Mouse (Mus musculus) fat pad, adult 2 months (tissue): ENCODE results near the gene Ppp1r15b.
A peak's percentile ranks its signal among the peaks of the same experiment; 100 is the strongest.

Source experiments
- DNase-seq: peaks from one replicate; pipeline ENCODE4 v3.0.0-alpha.2; 2011; ENCODE audit warnings: low read depth, low spot score; ENCODE audit errors: extremely low read depth

Gene Ppp1r15b

GRCm38 (mm10) chr1:133119931-133120712 is 10.8 kb upstream of the Ppp1r15b start:
- peak; percentile 95 for DNase-seq

GRCm38 (mm10) chr1:133121246-133121645 is 9.7 kb upstream of the Ppp1r15b start:
- no peak for DNase-seq

GRCm38 (mm10) chr1:133124137-133124536 is 6.8 kb upstream of the Ppp1r15b start:
- DNase-seq, result no peak

GRCm38 (mm10) chr1:133125640-133126364 is 5.1 kb upstream of the Ppp1r15b start:
- no peak for DNase-seq

- no peak for DNase-seq
Measured at GRCm38 (mm10) chr1:133126365-133126740, 4.6 kb upstream of the Ppp1r15b start.

GRCm38 (mm10) chr1:133127328-133127727 is 3.6 kb upstream of the Ppp1r15b start:
- no peak for DNase-seq

GRCm38 (mm10) chr1:133129471-133130221 is 1.3 kb upstream of the Ppp1r15b start:
- peak; percentile 61 for DNase-seq

- no peak for DNase-seq
Measured at GRCm38 (mm10) chr1:133131561-133131905, 590 bp downstream of the Ppp1r15b start.

GRCm38 (mm10) chr1:133131936-133132335 is 993 bp downstream of the Ppp1r15b start:
- no peak for DNase-seq

GRCm38 (mm10) chr1:133132388-133133326 is 1.7 kb downstream of the Ppp1r15b start:
- DNase-seq, result no peak

- DNase-seq, result no peak
Measured at GRCm38 (mm10) chr1:133133425-133133824, 2.5 kb downstream of the Ppp1r15b start.

- DNase-seq, result no peak
Measured at GRCm38 (mm10) chr1:133134071-133134470, 3.1 kb downstream of the Ppp1r15b start.

- DNase-seq, result no peak
Measured at GRCm38 (mm10) chr1:133134881-133135280, 3.9 kb downstream of the Ppp1r15b start.

- no peak for DNase-seq
Measured at GRCm38 (mm10) chr1:133135808-133136207, 4.9 kb downstream of the Ppp1r15b start.

- DNase-seq, result no peak
Measured at GRCm38 (mm10) chr1:133138401-133138800, 7.5 kb downstream of the Ppp1r15b start.

GRCm38 (mm10) chr1:133146014-133147009 is 15.4 kb downstream of the Ppp1r15b start:
- DNase-seq, result no peak

- no peak for DNase-seq
Measured at GRCm38 (mm10) chr1:133147324-133147723, 16.4 kb downstream of the Ppp1r15b start.

GRCm38 (mm10) chr1:133148122-133148521 is 17.2 kb downstream of the Ppp1r15b start:
- DNase-seq, result no peak

GRCm38 (mm10) chr1:133150556-133150955 is 19.6 kb downstream of the Ppp1r15b start:
- DNase-seq, result no peak
